Mouse (Mus musculus): ENCODE results near the gene Trcg1. TPM values are rescaled to one million over a fixed set of nuclear protein-coding genes. Genes with fewer than 3 reads are reported as not detected.

Gene Trcg1
- polyA plus RNA-seq, 1 experiment from 2014 or later: not detected

GRCm38 (mm10) chr9:57233767-57234166 lies 2.6 kb upstream of the Trcg1 start:
- no peak for ATAC-seq (ENCODE audit: insufficient number of reproducible peaks, insufficient read depth, low FRiP score, low TSS enrichment, low read depth)
- no peaks in the 10 kb centered on the region for H3K9me3 ChIP-seq
- H3K4me2 ChIP-seq: no peak overlapping the region
- H3K27me3 ChIP-seq: no peaks in the 10 kb centered on the region
- no peak overlapping the region for H3K9ac ChIP-seq (replicated peaks)
- H3K27ac ChIP-seq: no peak overlapping the region
- peaks cover 12% of the 10 kb centered on the region for H3K4me1 ChIP-seq (replicated peaks)
- WGBS: 89% methylated on average over 3 of the region's 3 CpGs
- H3K4me3 ChIP-seq (replicated peaks): no peak overlapping the region
- no peaks in the 10 kb centered on the region for H3K36me3 ChIP-seq

- ATAC-seq (ENCODE audit: insufficient number of reproducible peaks, insufficient read depth, low FRiP score, low TSS enrichment, low read depth): no peak
- no peak overlapping the region for H3K27ac ChIP-seq
- WGBS: 77% methylated on average over 5 of the region's 5 CpGs
- H3K9ac ChIP-seq (replicated peaks): no peak overlapping the region
- no peaks in the 10 kb centered on the region for H3K27me3 ChIP-seq
- 0 out of 2 replicates have a peak, but pooled peaks cover 4% of the 10 kb centered on the region for H3K4me1 ChIP-seq (replicated peaks)
- H3K4me3 ChIP-seq (replicated peaks): no peak overlapping the region
- no peaks in the 10 kb centered on the region for H3K9me3 ChIP-seq
- H3K4me2 ChIP-seq: no peak overlapping the region
- H3K36me3 ChIP-seq: no peaks in the 10 kb centered on the region
These were observed 1.3 kb downstream of the Trcg1 start for GRCm38 (mm10) chr9:57237705-57238104.

GRCm38 (mm10) chr9:57238220-57238619 lies 1.9 kb downstream of the Trcg1 start:
- no peak overlapping the region for H3K9ac ChIP-seq (replicated peaks)
- H3K36me3 ChIP-seq: no peaks in the 10 kb centered on the region
- no peaks in the 10 kb centered on the region for H3K9me3 ChIP-seq
- 91% methylated on average over 2 of the region's 2 CpGs for WGBS
- ATAC-seq (ENCODE audit: insufficient number of reproducible peaks, insufficient read depth, low FRiP score, low TSS enrichment, low read depth): no peak
- no peak overlapping the region for H3K4me3 ChIP-seq (replicated peaks)
- H3K27ac ChIP-seq: no peak overlapping the region
- no peak overlapping the region for H3K4me2 ChIP-seq
- H3K4me1 ChIP-seq (replicated peaks): 0 out of 2 replicates have a peak, but pooled peaks cover 4% of the 10 kb centered on the region
- no peaks in the 10 kb centered on the region for H3K27me3 ChIP-seq

GRCm38 (mm10) chr9:57241111-57241510 lies 4.8 kb downstream of the Trcg1 start:
- Histone ChIP-seq H3K27me3 (no peaks in the 10 kb centered on the region), H3K4me1 (replicated peaks) (0 out of 2 replicates have a peak, but pooled peaks cover 4% of the 10 kb centered on the region), H3K4me2 (no peak overlapping the region), H3K36me3 (no peaks in the 10 kb centered on the region), H3K4me3 (replicated peaks) (no peak overlapping the region), H3K27ac (no peak overlapping the region), H3K9ac (replicated peaks) (no peak overlapping the region), H3K9me3 (no peaks in the 10 kb centered on the region)
- ATAC-seq (ENCODE audit: insufficient number of reproducible peaks, insufficient read depth, low FRiP score, low TSS enrichment, low read depth): no peak
- 83% methylated on average over 5 of the region's 5 CpGs for WGBS

GRCm38 (mm10) chr9:57242916-57243315 lies 6.6 kb downstream of the Trcg1 start:
- no peak overlapping the region for H3K27ac ChIP-seq

GRCm38 (mm10) chr9:57244106-57244685 lies 7.8 kb downstream of the Trcg1 start:
- Histone ChIP-seq H3K4me3 (replicated peaks) (no peak overlapping the region), H3K9ac (replicated peaks) (no peak overlapping the region), H3K4me2 (no peak overlapping the region), H3K36me3 (no peaks in the 10 kb centered on the region), H3K9me3 (no peaks in the 10 kb centered on the region), H3K27ac (no peak overlapping the region), H3K27me3 (no peaks in the 10 kb centered on the region), H3K4me1 (replicated peaks) (0 out of 2 replicates have a peak, but pooled peaks cover 4% of the 10 kb centered on the region)
- 23% methylated on average over 7 of the region's 7 CpGs for WGBS
- ATAC-seq (ENCODE audit: insufficient number of reproducible peaks, insufficient read depth, low FRiP score, low TSS enrichment, low read depth): no peak

More at GRCm38 (mm10) chr9:57242916-57243315, 6.6 kb downstream of the Trcg1 start:
- WGBS: 45% methylated on average over 5 of the region's 5 CpGs
- Histone ChIP-seq H3K4me2 (no peak overlapping the region), H3K36me3 (no peaks in the 10 kb centered on the region), H3K4me3 (replicated peaks) (no peak overlapping the region), H3K9ac (replicated peaks) (no peak overlapping the region), H3K4me1 (replicated peaks) (0 out of 2 replicates have a peak, but pooled peaks cover 4% of the 10 kb centered on the region), H3K27me3 (no peaks in the 10 kb centered on the region), H3K9me3 (no peaks in the 10 kb centered on the region)
- no peak for ATAC-seq (ENCODE audit: insufficient number of reproducible peaks, insufficient read depth, low FRiP score, low TSS enrichment, low read depth)

- no peak overlapping the region for H3K27ac ChIP-seq
- no peaks in the 10 kb centered on the region for H3K9me3 ChIP-seq
- peaks cover 18% of the 10 kb centered on the region for H3K36me3 ChIP-seq
- H3K4me3 ChIP-seq (replicated peaks): no peak overlapping the region
- 93% methylated on average over 5 of the region's 5 CpGs for WGBS
- no peaks in the 10 kb centered on the region for H3K4me1 ChIP-seq (replicated peaks)
- H3K4me2 ChIP-seq: no peak overlapping the region
- H3K27me3 ChIP-seq: no peaks in the 10 kb centered on the region
- no peak for ATAC-seq (ENCODE audit: insufficient number of reproducible peaks, insufficient read depth, low FRiP score, low TSS enrichment, low read depth)
- H3K9ac ChIP-seq (replicated peaks): no peak overlapping the region
These were observed 10.1 kb downstream of the Trcg1 start for GRCm38 (mm10) chr9:57246482-57246881.

- H3K9ac ChIP-seq (replicated peaks): no peak overlapping the region
- no peaks in the 10 kb centered on the region for H3K4me1 ChIP-seq (replicated peaks)
- no peaks in the 10 kb centered on the region for H3K9me3 ChIP-seq
- peaks cover 26% of the 10 kb centered on the region for H3K36me3 ChIP-seq
- no peak overlapping the region for H3K4me2 ChIP-seq
- H3K4me3 ChIP-seq (replicated peaks): no peak overlapping the region
- 69% methylated on average over 8 of the region's 8 CpGs for WGBS
- no peak for ATAC-seq (ENCODE audit: insufficient number of reproducible peaks, insufficient read depth, low FRiP score, low TSS enrichment, low read depth)
- no peak overlapping the region for H3K27ac ChIP-seq
- H3K27me3 ChIP-seq: no peaks in the 10 kb centered on the region
These were observed 10.9 kb downstream of the Trcg1 start for GRCm38 (mm10) chr9:57247201-57247671.

- H3K27ac ChIP-seq: no peak overlapping the region
- no peak overlapping the region for H3K4me2 ChIP-seq
- no peaks in the 10 kb centered on the region for H3K4me1 ChIP-seq (replicated peaks)
- ATAC-seq (ENCODE audit: insufficient number of reproducible peaks, insufficient read depth, low FRiP score, low TSS enrichment, low read depth): no peak
- H3K36me3 ChIP-seq: peaks cover 36% of the 10 kb centered on the region
- no peak overlapping the region for H3K9ac ChIP-seq (replicated peaks)
- no peaks in the 10 kb centered on the region for H3K9me3 ChIP-seq
- no peak overlapping the region for H3K4me3 ChIP-seq (replicated peaks)
- H3K27me3 ChIP-seq: no peaks in the 10 kb centered on the region
- WGBS: 69% methylated on average over 7 of the region's 7 CpGs
These were observed 11.9 kb downstream of the Trcg1 start for GRCm38 (mm10) chr9:57248030-57248942.

GRCm38 (mm10) chr9:57250026-57250425 lies 13.7 kb downstream of the Trcg1 start:
- 90% methylated on average over 4 of the region's 4 CpGs for WGBS
- ATAC-seq (ENCODE audit: insufficient number of reproducible peaks, insufficient read depth, low FRiP score, low TSS enrichment, low read depth): no peak
- Histone ChIP-seq H3K4me2 (no peak overlapping the region), H3K4me3 (replicated peaks) (no peak overlapping the region), H3K27ac (no peak overlapping the region), H3K4me1 (replicated peaks) (no peaks in the 10 kb centered on the region), H3K27me3 (no peaks in the 10 kb centered on the region), H3K9me3 (no peaks in the 10 kb centered on the region), H3K9ac (replicated peaks) (no peak overlapping the region), H3K36me3 (peaks cover 54% of the 10 kb centered on the region)

- H3K4me3 ChIP-seq (replicated peaks): no peak overlapping the region
- peaks cover 61% of the 10 kb centered on the region for H3K36me3 ChIP-seq
- no peak overlapping the region for H3K27ac ChIP-seq
- no peaks in the 10 kb centered on the region for H3K4me1 ChIP-seq (replicated peaks)
- ATAC-seq (ENCODE audit: insufficient number of reproducible peaks, insufficient read depth, low FRiP score, low TSS enrichment, low read depth): no peak
- 83% methylated on average over 2 of the region's 2 CpGs for WGBS
- no peaks in the 10 kb centered on the region for H3K27me3 ChIP-seq
- H3K9ac ChIP-seq (replicated peaks): no peak overlapping the region
- no peak overlapping the region for H3K4me2 ChIP-seq
- H3K9me3 ChIP-seq: no peaks in the 10 kb centered on the region
These were observed 14.8 kb downstream of the Trcg1 start for GRCm38 (mm10) chr9:57251139-57251538.
